Mouse (Mus musculus) midbrain, embryonic 11.5 days (tissue): ENCODE results near the gene Kctd21. TPM values are rescaled to one million over a fixed set of nuclear protein-coding genes. Genes with fewer than 3 reads are reported as not detected.

Source experiments
- ATAC-seq: fragments of 200-750 bp; cut with Nextera tagmentation; 2 replicates; pipeline ENCODE4 v1.8.0; 2017; ENCODE audit warnings: moderate TSS enrichment, moderate library complexity; ENCODE audit not compliant: low FRiP score
- DNase-seq: peaks from one replicate; pipeline ENCODE4 v3.0.0; 2015; ENCODE audit warnings: low spot score; ENCODE audit errors: missing footprints
- H3K27ac ChIP-seq: fragments of 300-500 bp; sonication (generic); 2 replicates; pipeline ENCODE4 v1.5.1; 2014; ENCODE audit warnings: low read depth, low read length
- H3K27me3 ChIP-seq: fragments of 300-500 bp; sonication (generic); 2 replicates; pipeline ENCODE4 v1.6.1; 2014; ENCODE audit warnings: mild to moderate bottlenecking, low read length, moderate library complexity, mixed read lengths; ENCODE audit not compliant: control insufficient read depth, insufficient read depth
- H3K36me3 ChIP-seq: fragments of 300-500 bp; sonication (generic); 2 replicates; pipeline ENCODE4 v1.6.1; 2014; ENCODE audit warnings: mild to moderate bottlenecking, low read length, moderate library complexity, mixed read lengths; ENCODE audit not compliant: control insufficient read depth, insufficient read depth
- H3K4me1 ChIP-seq: fragments of 300-500 bp; sonication (generic); 2 replicates; pipeline ENCODE4 v1.6.1; 2014; ENCODE audit warnings: low read length; ENCODE audit not compliant: control insufficient read depth, insufficient read depth
- H3K4me2 ChIP-seq: fragments of 300-500 bp; sonication (generic); 2 replicates; pipeline ENCODE4 v1.6.1; 2014; ENCODE audit warnings: mild to moderate bottlenecking, moderate library complexity
- H3K4me3 ChIP-seq: fragments of 300-500 bp; sonication (generic); 2 replicates; pipeline ENCODE4 v1.5.1; 2014; ENCODE audit warnings: low read depth, low read length
- H3K9ac ChIP-seq: fragments of 300-500 bp; sonication (generic); 2 replicates; pipeline ENCODE4 v1.6.1; 2014; ENCODE audit warnings: low read length
- H3K9me3 ChIP-seq: fragments of 300-500 bp; sonication (generic); 2 replicates; pipeline ENCODE4 v1.6.1; 2016; ENCODE audit warnings: low read length; ENCODE audit not compliant: control insufficient read depth
- WGBS: fragments of 180-500 bp; shearing (Covaris S2); extraction: QIAGEN DNeasy Blood & Tissue Kit; methylation state at CpG from one replicate; pipeline ENCODE4 v1.1.7; 2014; 5-methylcytosine and 5-hydroxymethylcytosine counted together
- polyA plus RNA-seq: library from polyadenylated mRNA; unstranded; fragments of >200 nt; fragmentation: Nextera tagmentation; extraction: Ambion mirVana; gene quantifications from 2 replicates; pipeline ENCODE4 v1.2.1, GENCODE M21; 2014

The Kctd21 gene
- polyA plus RNA-seq, 1 experiment from 2014 or later: 5.8 TPM

DNA sequence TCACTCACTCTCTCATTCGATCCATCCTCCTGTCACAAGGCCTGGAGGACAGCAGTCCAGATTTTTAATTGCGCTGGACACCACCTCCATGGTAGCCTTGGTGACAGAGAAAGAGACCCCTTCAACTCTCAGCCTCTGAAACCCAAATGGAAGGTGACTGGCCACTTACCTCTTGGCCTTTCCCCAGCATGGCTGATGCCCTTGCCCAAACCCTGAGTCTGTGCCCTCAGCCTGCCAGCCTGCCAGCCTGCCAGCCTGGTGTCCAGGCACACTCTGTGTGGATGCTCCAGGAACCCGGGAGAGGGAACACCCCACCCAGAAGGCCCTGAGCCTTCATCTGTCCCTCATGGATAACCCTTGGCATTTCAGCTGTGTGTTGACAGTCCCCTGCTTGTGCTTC is 2.5 kb upstream of the Kctd21 start:
- Histone ChIP-seq H3K4me3 (no peak overlapping the region), H3K27ac (no peak overlapping the region), H3K27me3 (peaks cover 21% of the 10 kb centered on the region), H3K9ac (no peak overlapping the region), H3K9me3 (no peaks in the 10 kb centered on the region), H3K4me2 (no peak overlapping the region), H3K4me1 (peaks cover 8% of the 10 kb centered on the region), H3K36me3 (no peaks in the 10 kb centered on the region)
- WGBS: 90% methylated on average over 3 of the region's 3 CpGs
- DNase-seq (no peak), ATAC-seq (no peak)

DNA sequence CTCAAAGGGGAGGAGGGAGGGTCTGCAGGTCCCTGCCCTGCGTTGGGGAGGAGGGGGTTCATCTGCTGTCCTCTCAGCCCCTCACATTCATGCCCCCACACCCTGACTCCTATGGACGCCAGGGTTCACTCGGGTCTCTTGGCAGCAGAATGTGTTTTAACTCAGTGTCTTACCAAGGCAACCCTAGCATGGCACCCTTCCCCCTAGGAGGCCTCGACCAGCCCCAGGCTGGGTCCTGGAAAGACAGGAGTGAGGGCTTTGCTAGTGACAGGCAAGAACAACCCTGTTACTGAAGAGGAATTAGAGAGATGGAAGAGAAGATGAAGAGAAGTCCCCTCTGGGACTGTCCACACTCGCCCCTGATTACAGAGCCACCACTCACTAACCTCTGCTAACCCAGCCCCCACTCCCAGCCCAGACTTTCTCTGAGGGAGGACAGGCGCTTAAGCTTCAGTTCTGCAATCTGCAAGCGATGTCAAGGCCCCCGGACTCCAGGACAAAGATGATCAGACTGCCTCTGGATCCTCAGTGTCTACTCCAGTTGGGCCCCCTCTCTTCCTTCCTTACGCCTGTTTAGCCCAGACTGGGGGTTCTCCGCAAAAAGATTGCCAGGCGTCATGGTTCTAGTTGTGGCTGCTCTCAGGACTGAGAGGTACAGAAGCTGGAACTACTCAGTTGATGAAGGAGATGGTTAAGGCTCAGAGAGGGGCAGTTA is 1.0 kb upstream of the Kctd21 start:
- Histone ChIP-seq H3K9ac (peak overlapping the region; percentile 71), H3K27me3 (peaks cover 7% of the 10 kb centered on the region), H3K36me3 (no peaks in the 10 kb centered on the region), H3K4me2 (peak overlapping the region; percentile 56), H3K4me3 (peak overlapping the region; percentile 63), H3K4me1 (peaks cover 7% of the 10 kb centered on the region; the same call in 1 of the 2 replicates), H3K27ac (no peak overlapping the region), H3K9me3 (no peaks in the 10 kb centered on the region)
- ATAC-seq (no peak; the same call in 1 of the 2 replicates), DNase-seq (peak; percentile 37)
- 66% methylated on average over 11 of the region's 11 CpGs for WGBS

DNA sequence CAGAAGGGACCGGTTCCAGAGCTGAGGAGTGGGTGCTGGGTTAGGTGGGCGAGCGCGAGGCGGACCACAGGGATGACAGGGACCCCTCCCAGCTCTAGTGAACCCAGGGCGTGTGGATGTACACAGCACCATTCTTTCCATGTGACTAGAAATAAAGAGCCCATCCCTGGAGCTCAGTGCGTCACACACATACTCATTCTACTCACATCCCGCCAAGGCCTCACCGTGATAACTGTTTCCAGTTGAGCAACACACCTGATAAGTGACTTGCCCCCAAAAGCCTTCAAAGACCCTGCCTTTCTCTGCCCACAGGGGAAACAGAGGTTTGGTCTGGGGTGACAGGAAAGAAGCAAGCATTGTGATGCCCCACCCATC is 527 bp downstream of the Kctd21 start:
- Histone ChIP-seq H3K9ac (peak overlapping the region; percentile 64), H3K4me1 (peaks cover 7% of the 10 kb centered on the region; the same call in 1 of the 2 replicates), H3K4me3 (peak overlapping the region; percentile 63), H3K4me2 (peak overlapping the region; percentile 56), H3K9me3 (no peaks in the 10 kb centered on the region), H3K27me3 (no peaks in the 10 kb centered on the region), H3K36me3 (no peaks in the 10 kb centered on the region), H3K27ac (no peak overlapping the region)
- ATAC-seq: no peak
- DNase-seq: no peak
- 4% methylated on average over 9 of the region's 9 CpGs for WGBS

DNA sequence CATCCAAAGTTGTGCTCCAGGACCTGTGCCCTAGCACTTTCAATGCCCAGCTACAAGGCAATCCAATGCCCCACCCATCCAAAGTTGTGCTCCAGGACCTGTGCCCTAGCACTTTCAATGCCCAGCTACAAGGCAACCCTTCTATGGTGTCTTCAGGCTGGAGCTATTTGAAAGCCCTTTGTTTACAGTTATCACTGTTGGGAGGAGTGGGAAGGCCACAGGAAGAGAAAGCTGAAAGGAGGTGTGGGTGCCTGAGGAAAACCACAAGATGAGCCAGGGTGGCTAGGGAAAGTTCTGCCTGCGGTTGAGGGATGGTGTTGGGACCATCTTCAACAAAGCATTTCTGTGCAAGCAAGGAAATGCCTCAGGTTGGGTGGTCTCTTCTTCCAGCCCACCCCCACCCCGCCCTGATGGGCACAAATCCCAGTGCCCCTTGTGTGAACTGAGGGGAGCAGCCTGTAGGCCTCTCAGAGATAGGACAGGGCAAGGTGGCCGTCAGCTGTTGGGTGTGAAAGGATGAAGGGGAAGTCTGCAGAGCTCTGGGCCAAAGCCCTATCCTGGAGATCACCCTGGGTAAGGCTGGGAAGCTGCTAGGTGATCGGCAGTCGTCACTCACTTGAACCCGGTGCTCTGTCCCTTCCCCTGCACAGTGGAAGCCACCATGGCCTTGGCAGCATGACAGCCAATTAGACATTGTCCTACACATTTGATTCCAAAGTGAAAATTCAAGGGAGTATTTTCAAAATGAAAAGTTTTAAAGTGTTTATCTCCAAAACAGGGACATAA is 1.2 kb downstream of the Kctd21 start:
- Histone ChIP-seq H3K36me3 (no peaks in the 10 kb centered on the region), H3K4me3 (peak overlapping the region; percentile 63), H3K4me1 (peaks cover 7% of the 10 kb centered on the region; the same call in 1 of the 2 replicates), H3K27ac (no peak overlapping the region), H3K9ac (no peak overlapping the region), H3K4me2 (peak overlapping the region; percentile 56; the same call in 1 of the 2 replicates), H3K9me3 (no peaks in the 10 kb centered on the region), H3K27me3 (no peaks in the 10 kb centered on the region)
- ATAC-seq (no peak), DNase-seq (peak; percentile 41)
- WGBS: 84% methylated on average over 6 of the region's 6 CpGs

DNA sequence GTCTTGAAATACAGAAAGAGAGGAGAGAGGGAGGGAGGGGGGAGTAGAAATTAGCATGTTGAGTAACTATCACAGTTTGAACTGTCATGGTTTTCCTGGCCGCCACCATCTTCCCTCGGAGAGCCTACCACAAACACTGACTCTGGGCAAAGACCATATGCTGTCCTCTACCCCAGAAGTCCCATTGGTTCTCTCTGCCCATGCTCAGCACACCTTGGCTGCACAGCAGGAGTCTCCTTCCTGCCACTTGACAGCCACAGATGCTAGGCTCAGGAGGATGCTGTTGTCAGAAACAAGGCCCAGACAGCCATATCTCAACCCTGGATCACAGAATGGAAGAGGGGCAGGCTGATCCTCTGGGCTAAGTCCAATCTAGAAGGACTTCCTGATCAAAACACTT is 2.3 kb downstream of the Kctd21 start:
- H3K4me2 ChIP-seq: no peak overlapping the region
- no peak overlapping the region for H3K4me3 ChIP-seq
- no peaks in the 10 kb centered on the region for H3K9me3 ChIP-seq
- no peaks in the 10 kb centered on the region for H3K27me3 ChIP-seq
- WGBS: 75% methylated on average over 2 of the region's 2 CpGs
- H3K36me3 ChIP-seq: no peaks in the 10 kb centered on the region
- ATAC-seq (no peak), DNase-seq (no peak)
- H3K4me1 ChIP-seq: peaks cover 7% of the 10 kb centered on the region; the same call in 1 of the 2 replicates
- H3K27ac ChIP-seq: no peak overlapping the region
- no peak overlapping the region for H3K9ac ChIP-seq

DNA sequence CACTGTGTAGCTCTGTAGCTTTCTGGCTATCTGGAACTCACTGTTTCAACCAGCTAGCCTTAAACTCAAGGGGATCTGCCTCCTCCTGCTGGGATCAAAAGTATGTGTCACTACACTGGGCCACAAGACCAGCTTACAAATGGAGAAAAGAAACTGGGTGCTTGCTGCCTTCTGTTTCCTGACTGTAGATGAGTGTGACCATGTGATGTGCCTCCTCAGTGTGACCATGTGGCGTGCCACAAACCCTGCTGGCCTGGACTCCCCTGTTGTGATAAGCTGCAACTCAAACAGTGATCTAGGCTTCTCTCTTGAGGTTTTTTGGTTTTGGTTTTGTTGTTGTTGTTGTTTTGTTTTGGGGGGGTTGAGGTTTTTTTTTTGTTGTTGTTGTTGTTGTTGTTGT is 4.6 kb downstream of the Kctd21 start:
- no peak overlapping the region for H3K27ac ChIP-seq
- H3K4me1 ChIP-seq: peaks cover 3% of the 10 kb centered on the region; the same call in 1 of the 2 replicates
- DNase-seq (no peak), ATAC-seq (no peak)
- H3K9me3 ChIP-seq: no peaks in the 10 kb centered on the region
- no peaks in the 10 kb centered on the region for H3K36me3 ChIP-seq
- 88% methylated on average over 1 of the region's 1 CpGs for WGBS
- H3K9ac ChIP-seq: no peak overlapping the region
- no peak overlapping the region for H3K4me2 ChIP-seq
- H3K4me3 ChIP-seq: no peak overlapping the region
- no peaks in the 10 kb centered on the region for H3K27me3 ChIP-seq

DNA sequence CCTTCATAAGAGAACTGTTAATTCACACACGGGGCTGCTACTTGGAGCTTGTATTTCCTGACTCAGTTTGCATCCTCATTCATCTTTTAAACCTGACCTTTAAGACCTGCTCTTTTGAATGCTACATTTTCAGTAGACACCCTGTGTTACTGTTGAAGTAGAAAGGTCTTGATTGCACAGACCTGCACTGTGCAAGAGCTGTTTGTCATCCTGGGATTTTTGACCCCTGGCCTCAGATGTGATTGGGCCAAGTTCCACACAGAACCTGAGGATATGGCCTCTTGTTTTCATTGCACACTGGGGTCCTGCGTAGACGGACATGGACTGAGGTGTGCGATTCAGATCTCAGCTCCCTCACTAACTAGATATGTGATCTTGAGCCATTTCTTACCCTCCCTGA is 6.5 kb downstream of the Kctd21 start:
- H3K4me2 ChIP-seq: no peak overlapping the region
- no peak for ATAC-seq
- no peak overlapping the region for H3K4me3 ChIP-seq
- no peak overlapping the region for H3K27ac ChIP-seq
- no peak overlapping the region for H3K9ac ChIP-seq
- no peaks in the 10 kb centered on the region for H3K36me3 ChIP-seq
- no peaks in the 10 kb centered on the region for H3K27me3 ChIP-seq
- no peaks in the 10 kb centered on the region for H3K9me3 ChIP-seq
- no peaks in the 10 kb centered on the region for H3K4me1 ChIP-seq
- 90% methylated on average over 4 of the region's 4 CpGs for WGBS
- no peak for DNase-seq

DNA sequence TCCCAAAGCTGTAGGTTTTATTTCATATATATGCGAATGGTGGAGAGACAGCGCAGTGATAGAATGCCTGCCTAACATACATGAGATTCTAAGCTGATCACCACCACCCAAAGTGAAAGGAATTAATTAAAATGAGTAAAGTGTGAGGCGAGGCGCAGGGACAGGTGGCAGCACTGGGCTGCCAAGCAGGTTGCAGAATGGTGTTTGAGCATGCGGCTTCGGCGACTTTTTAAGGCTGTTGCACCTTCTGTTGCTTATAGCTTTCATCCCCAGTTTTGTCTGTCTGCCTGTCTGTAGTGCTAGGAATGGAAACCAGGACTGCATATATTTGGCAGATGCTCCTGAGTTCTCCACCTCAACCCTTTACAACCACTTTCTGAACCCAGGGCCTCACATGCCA is 7.5 kb downstream of the Kctd21 start:
- Histone ChIP-seq H3K4me2 (no peak overlapping the region), H3K27ac (no peak overlapping the region), H3K4me1 (no peaks in the 10 kb centered on the region), H3K36me3 (no peaks in the 10 kb centered on the region), H3K9ac (no peak overlapping the region), H3K9me3 (no peaks in the 10 kb centered on the region), H3K4me3 (no peak overlapping the region), H3K27me3 (no peaks in the 10 kb centered on the region)
- ATAC-seq: no peak
- 88% methylated on average over 7 of the region's 7 CpGs for WGBS
- no peak for DNase-seq
